Mouse (Mus musculus) right cerebral cortex, postnatal 10 days (tissue): ENCODE data around the gene BC003965.

ENCODE experiments used
- DNase-seq, 2 experiments: peaks; one replicate each; pipeline ENCODE4 v3.0.0; 2021; ENCODE audit warnings: low spot score in 2 of 2

BC003965 gene

GRCm38 (mm10) chr17:25184129-25184691 is at the start of gene BC003965:
BC003965 (plus strand) TSS chr17:25184554.
- DNase-seq, result peak; percentile 99

DNA sequence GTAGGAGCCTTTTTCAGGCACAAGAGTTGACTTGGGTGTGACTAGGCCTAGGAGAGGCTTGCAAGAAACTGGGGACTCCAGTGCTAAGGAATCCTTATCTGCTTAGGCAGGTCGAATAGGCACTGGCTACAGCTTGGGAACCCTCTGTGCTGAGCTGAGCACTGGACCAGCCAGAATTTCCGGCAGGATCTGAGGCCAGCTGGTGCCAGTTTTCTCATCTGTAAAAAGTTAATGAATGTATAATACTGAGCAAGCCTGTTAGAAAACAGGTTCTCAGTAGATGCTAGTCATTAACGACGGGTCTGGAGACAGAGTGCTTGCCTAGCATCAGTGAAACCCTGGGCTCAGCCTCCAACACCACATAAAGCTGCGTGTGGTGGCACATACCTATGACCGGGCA is 48.7 kb upstream of the BC003965 start:
- no peak for DNase-seq

DNA sequence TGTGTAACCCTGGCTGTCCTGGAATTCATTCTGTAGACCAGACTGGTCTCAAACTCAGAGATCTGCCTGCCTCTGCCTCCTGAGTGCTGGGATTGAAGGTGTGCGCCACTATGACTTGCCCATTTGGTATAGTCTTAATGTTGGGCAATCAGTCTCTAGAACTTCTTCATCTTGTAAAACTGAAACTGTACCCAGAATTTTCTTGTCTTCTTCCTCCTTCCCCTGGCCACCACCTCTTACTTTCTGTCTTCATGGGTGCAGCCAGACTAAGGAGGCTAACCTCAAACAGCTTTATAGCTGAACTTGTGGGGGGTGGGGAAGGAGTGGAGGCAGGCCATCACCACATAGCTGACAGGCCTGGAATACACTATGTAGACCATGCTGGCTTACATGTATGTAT is 45.6 kb upstream of the BC003965 start:
- DNase-seq, result no peak

- no peak for DNase-seq
Observed at GRCm38 (mm10) chr17:25139960-25140359, 44.4 kb upstream of the BC003965 start.

- DNase-seq, result no peak
Observed at GRCm38 (mm10) chr17:25162161-25162560, 22.2 kb upstream of the BC003965 start, which contains the start of gene Ccdc154. Ccdc154 (plus strand) TSS chr17:25162461.

GRCm38 (mm10) chr17:25163387-25163786 is 21.0 kb upstream of the BC003965 start:
- DNase-seq, result no peak

GRCm38 (mm10) chr17:25164770-25165169 is 19.6 kb upstream of the BC003965 start:
- no peak for DNase-seq

DNA sequence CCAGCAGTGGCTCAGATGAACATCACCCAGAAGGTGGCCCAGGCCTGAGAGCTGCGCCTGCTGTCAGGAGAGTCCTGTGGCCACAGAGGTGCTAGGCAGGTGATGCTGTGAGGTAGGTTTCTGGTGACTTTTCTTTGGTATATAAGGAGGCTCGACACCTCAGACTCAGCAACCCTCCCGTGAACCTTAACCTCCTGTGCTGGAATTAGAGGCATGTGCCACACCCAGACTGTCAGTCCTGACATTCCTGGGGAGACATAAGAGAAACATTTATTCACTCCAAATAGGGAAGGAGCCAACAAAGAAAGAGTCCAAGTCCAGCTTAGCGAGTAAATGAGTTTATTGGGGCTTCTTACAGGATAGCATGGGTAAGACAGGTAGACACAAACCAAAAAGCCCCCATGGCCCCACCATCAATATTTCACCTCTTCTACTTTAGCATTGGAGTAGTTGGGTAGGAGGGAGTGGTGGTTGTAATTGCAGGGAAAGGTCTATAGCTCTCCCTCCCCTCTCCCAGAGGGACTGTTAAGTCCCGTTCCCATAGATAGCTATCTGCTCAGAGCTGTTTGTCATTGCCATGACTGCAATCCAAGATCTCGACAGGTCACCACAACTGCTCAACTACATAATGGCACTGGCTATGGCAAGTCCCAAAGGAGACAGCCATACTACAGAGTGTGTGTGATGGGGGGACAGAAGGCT is 18.2 kb upstream of the BC003965 start:
- DNase-seq, result no peak

DNA sequence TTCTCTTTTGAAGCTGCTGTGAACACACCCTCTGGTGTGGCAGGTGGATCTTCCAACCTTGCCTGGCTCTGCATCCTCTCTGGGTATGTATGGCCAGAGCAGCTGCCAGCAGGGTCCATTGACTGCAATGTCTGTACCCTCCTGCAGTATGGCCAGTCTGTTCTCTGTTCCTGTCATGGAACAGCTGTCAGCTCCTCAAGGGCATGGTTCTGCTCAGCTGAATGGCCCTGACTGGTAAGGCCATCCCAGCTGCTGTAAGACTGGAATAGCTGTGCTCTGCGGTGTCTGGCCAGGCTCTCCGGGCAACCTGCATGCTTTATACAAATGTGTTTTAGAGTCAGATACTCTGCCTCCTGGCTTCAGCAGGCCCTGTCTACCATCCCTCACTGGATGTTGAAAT is 14.6 kb upstream of the BC003965 start:
- DNase-seq, result no peak

GRCm38 (mm10) chr17:25172558-25172957 is 11.8 kb upstream of the BC003965 start:
- DNase-seq, result no peak

DNA sequence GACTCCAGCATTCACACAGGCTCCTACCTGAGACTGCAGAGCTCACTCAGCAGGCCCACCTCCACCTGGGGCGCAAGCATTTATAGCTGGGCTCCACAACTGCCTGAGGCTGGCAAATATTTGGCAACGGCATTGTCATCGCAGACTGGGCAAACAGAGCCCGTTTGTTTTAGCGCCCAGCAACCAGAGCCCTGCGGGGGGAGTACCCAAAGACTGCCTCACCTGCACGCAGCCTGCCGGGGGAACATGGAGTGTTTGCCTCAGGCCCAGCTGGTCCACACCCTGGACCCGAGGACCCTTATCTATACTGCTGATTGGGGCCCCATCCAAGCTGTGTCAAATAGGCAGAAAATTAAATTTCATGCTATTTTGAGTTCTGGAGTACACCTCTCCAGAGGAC is 8.9 kb upstream of the BC003965 start, which contains the start of gene Gm38655:
TSS of gene Gm38655 (minus strand) at position 61 of the 400 bp plus-strand sequence.
- DNase-seq, result no peak

GRCm38 (mm10) chr17:25183232-25183631 is 1.1 kb upstream of the BC003965 start:
- DNase-seq, result no peak

- DNase-seq, result no peak
Observed at GRCm38 (mm10) chr17:25184961-25185360, 607 bp downstream of the BC003965 start.

DNA sequence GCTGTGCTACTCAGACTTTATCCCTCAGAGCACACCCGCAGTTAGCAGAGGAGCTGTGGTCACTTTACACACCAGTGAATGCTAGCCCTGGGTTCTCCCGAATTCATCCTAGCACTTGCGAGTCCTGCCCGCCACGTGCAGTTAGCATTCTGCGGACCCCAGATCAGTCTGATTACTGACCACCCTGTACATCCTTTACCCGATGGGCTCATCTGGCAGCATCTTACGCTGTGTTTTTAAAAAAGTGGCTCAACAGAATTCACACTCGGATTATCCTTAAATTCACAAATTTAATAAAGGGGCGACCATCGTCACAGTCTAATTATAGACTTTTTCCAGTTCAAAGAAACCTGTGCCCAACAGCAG is 3.4 kb downstream of the BC003965 start:
- DNase-seq, result no peak

DNA sequence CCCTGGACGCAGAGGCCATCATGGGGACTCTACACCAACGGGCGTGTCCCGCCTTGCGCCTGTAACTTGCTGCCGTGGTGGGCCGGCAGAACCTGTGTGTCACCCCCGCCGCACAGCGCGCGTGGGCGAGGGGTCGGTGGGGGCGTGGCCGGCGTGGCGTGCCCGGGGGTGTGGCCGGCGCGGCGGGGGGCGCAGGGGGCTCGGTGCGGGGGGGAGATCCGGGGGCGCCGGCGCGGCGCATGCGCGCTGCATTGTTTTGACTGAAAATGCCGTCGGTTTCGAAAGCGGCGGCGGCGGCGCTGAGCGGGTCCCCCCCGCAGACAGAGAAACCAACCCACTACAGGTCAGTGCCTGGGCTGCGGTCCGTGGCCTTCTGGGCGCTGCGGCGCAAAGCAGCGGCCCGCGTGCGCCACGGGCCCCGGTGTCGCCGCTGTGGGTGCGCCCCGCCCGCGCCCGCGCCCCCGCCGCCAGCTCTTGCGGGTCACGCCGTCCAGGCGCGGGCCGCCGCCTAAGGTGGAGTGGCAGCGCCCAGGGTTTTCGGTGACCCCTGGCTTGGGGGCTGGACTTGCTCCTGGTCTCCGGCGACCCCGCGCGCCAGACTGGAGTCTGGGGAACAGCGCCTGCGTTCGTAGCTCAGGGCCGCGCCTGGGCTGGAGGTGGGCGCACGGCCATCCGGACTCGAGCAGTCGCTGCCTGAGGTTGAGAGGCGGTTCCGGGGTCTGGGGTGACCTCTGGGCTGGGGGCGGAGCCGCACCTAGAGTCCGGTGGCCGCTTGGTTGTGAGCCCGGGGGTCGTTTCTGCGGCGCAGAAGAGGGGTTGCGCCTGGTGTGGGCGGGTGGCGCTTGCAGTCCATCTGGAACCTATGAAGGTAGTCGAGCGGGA is 4.0 kb downstream of the BC003965 start, which contains the start of gene Unkl:
TSS of gene Unkl (plus strand) at position 248 of the 882 bp plus-strand sequence.
- peak; percentile 73 to 85 for DNase-seq

- DNase-seq, result no peak
Observed at GRCm38 (mm10) chr17:25189091-25189490, 4.7 kb downstream of the BC003965 start.

DNA sequence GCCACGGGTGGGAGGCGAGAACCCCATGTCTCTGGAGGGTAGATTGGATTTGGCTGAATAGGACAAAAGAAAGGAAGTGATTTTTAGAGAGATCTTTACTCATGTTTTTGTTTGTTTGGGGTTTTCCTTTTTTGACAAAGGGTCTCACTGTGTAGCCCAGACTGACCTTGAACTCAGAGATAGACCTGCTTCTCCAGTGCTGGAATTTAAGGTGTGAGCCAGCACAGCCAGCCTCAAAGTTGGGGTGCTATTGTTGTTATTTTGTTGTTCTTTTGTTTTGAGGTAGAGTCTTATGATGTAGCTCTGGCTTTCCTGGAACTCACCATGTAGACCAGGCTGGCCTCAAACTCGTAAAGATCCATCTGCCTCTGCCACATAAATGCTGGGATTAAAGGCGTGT is 18.0 kb downstream of the BC003965 start:
- DNase-seq, result no peak

DNA sequence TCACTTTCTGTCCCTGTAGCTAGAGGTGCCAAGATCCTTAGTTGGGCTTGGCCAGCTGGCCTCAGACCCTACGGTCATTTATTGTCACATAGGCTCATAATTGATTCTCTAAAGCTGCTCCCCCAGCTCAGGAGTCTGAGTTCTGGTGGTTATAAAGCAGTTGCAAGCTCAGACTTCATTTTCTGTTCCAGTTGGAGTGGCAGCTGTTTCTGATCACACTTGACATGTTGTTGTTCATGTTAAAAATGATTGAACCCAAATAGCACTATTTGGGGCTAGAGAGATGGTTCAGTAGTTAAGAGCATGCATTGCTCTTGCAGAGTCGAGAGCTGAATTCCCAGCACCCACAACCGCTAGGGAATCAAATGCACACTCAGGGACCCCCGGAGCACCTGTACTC is 25.7 kb downstream of the BC003965 start:
- DNase-seq, result no peak

GRCm38 (mm10) chr17:25210680-25211466 is 26.5 kb downstream of the BC003965 start:
- DNase-seq, result no peak

DNA sequence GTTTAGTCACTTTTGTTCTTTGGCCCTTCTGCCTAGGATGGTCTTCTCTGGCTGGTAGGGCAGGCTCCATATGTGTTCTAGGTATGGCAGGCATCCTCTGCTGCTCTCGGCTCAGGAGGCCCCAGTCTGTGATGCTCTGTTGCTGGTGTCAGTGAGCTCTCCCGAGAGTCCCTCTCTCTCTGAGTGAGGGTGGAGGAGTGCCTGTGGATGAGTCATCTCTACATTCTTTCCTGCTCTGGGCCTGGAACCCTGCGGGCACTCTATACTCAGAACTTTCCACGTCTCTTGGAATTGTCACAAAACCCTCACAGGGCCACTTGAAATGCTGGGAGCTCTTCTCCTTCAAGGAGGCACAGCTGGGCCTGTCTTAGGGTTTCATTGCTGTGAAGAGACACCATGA is 27.4 kb downstream of the BC003965 start:
- DNase-seq, result no peak

DNA sequence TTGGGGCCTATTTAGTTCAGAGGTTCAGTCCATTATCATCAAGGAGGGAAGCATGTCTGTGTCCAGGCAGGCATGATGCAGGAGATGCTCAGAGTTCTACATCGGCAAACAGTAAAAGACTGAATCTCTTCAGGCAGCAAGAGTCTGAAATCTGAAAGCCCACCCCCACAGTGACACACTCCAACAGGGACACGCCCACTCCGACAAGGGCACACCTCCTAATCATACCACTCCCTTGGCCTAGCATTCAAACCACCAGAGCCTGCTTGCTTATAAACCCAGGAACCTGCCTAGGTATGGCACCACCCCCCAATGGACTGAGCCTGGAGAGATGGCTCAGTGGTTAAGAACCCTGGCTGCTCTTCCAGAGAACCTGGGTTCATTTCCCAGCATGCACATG is 31.1 kb downstream of the BC003965 start:
- no peak for DNase-seq

- no peak for DNase-seq
Observed at GRCm38 (mm10) chr17:25218967-25219366, 34.6 kb downstream of the BC003965 start.
